Mouse (Mus musculus) hindbrain, embryonic 14.5 days (tissue): ENCODE data around the gene Mrps35. TPM values are rescaled to one million over a fixed set of nuclear protein-coding genes. Genes with fewer than 3 reads are reported as not detected.

Experiments used
- ATAC-seq: fragments of 200-750 bp; cut with Nextera tagmentation; 2 replicates; pipeline ENCODE4 v1.8.0; 2017; ENCODE audit warnings: moderate number of reproducible peaks, mild to moderate bottlenecking, moderate TSS enrichment, moderate library complexity; ENCODE audit not compliant: low FRiP score
- DNase-seq: peaks from one replicate; pipeline ENCODE4 v3.0.0-alpha.2; 2015; ENCODE audit warnings: low spot score
- H3K27ac ChIP-seq: fragments of 300-500 bp; sonication (generic); 2 replicates; pipeline ENCODE4 v1.5.1; 2014; ENCODE audit warnings: mild to moderate bottlenecking, moderate library complexity
- H3K27me3 ChIP-seq: fragments of 300-500 bp; sonication (generic); 2 replicates; pipeline ENCODE4 v1.6.1; 2014; ENCODE audit warnings: mild to moderate bottlenecking, low read length, mixed read lengths; ENCODE audit not compliant: control insufficient read depth, insufficient read depth
- H3K36me3 ChIP-seq: fragments of 300-500 bp; sonication (generic); replicated peaks from 2 replicates; pipeline ENCODE4 v1.6.1; 2014; ENCODE audit not compliant: control insufficient read depth, insufficient read depth
- H3K4me1 ChIP-seq: fragments of 300-500 bp; sonication (generic); replicated peaks from 2 replicates; pipeline ENCODE4 v1.6.1; 2014; ENCODE audit warnings: antibody characterized with exemption, low read length, mixed read lengths; ENCODE audit not compliant: control insufficient read depth, insufficient read depth
- H3K4me2 ChIP-seq: fragments of 300-500 bp; sonication (generic); replicated peaks from 2 replicates; pipeline ENCODE4 v1.6.1; 2014; ENCODE audit warnings: mild to moderate bottlenecking, moderate library complexity
- H3K4me3 ChIP-seq: fragments of 300-500 bp; sonication (generic); replicated peaks from 2 replicates; pipeline ENCODE4 v1.5.1; 2014; ENCODE audit warnings: mild to moderate bottlenecking, low read length
- H3K9ac ChIP-seq: fragments of 300-500 bp; sonication (generic); 2 replicates; pipeline ENCODE4 v1.6.1; 2014
- H3K9me3 ChIP-seq: fragments of 300-500 bp; sonication (generic); 2 replicates; pipeline ENCODE4 v1.6.1; 2016; ENCODE audit warnings: low read length; ENCODE audit not compliant: control insufficient read depth
- WGBS: fragments of 180-500 bp; shearing (Covaris S2); extraction: QIAGEN DNeasy Blood & Tissue Kit; methylation state at CpG from one replicate; pipeline ENCODE4 v1.1.7; 2014; 5-methylcytosine and 5-hydroxymethylcytosine counted together
- polyA plus RNA-seq: library from polyadenylated mRNA; unstranded; fragments of >200 nt; fragmentation: Nextera tagmentation; extraction: Ambion mirVana; gene quantifications from 2 replicates; pipeline ENCODE4 v1.2.1, GENCODE M21; 2014

The Mrps35 gene
- polyA plus RNA-seq, 1 experiment from 2014 or later = 76.8 TPM

DNA sequence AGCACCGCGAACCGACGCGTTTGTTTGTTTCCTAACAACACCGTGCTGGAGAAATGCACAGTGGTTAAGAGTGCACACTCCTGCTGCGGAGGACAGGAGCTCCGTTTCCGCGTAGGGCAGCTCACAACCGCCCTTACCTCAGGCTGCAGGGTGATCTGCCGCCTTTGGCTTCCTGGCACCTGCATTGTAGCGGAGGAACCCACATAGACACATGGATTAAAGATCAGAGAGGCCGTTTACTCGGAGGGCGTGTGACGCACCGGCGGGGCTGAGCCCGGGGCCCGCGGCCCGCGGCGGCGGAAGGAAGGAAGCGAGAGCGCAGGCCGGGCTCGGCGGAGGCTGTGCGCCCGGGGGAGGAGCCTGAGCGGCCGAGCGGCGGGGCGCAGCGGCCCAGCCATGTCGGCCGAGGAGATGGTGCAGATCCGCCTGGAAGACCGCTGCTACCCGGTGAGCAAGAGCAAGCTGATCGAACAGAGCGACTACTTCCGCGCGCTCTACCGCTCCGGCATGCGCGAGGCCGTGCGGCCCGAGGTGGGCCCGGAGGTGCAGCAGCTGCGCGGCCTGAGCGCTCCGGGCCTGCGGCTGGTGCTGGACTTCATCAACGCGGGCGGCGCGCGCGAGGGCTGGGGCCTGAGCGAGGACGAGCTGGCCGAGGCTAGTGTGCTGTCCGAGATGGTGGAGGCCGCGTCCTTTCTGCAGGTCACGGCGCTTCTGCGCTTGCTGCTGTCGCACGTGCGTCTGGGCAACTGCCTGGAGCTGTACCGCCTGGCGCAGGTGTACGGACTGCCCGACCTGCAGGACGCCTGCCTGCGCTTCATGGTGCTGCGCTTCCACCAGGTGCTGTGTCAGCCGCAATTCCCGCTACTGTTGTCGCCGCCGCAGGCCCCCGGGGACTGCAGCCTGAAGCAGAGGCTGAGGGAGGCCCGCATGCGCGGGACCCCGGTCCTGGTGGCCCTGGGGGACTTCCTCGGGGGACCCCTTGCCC lies 48.9 kb downstream of the Mrps35 start, which contains the start of gene Klhl42:
Klhl42 (plus strand) TSS at position 244 of the 985 bp plus-strand sequence.
- WGBS = under 1% methylated on average over 81 of the region's 99 CpGs
- ATAC-seq (peak; percentile 89), DNase-seq (peak; percentile 66)
- no peaks in the 10 kb centered on the region for H3K27me3 ChIP-seq
- H3K9me3 ChIP-seq = no peaks in the 10 kb centered on the region
- peaks cover 3% of the 10 kb centered on the region; the same call in 1 of the 2 replicates for H3K36me3 ChIP-seq
- H3K27ac ChIP-seq = peak within 1 kb of the TSS; percentile 94
- H3K4me2 ChIP-seq = peak within 1 kb of the TSS; percentile 95
- H3K4me1 ChIP-seq = peaks cover 36% of the 10 kb centered on the region
- H3K4me3 ChIP-seq = peak within 1 kb of the TSS; percentile 94
- H3K9ac ChIP-seq = peak within 1 kb of the TSS; percentile 95

DNA sequence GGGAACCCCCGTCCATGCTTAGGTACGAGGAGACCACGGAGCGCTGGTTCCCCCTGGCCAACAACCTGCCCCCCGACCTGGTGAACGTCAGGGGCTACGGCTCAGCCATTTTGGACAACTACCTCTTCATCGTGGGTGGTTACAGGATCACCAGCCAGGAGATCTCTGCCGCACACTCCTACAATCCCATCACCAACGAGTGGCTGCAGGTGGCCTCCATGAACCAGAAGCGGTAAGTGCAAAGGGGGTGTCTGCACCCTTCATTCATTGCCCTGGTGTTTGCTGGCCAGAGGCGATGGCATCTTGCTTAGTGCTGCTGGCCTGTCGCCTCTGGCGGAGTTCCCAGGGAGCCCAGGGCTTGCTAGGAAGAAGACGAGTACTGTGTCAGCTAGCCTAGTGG lies 49.6 kb downstream of the Mrps35 start:
- no peaks in the 10 kb centered on the region for H3K27me3 ChIP-seq
- peak overlapping the region; percentile 94 for H3K27ac ChIP-seq
- peaks cover 3% of the 10 kb centered on the region; the same call in 1 of the 2 replicates for H3K36me3 ChIP-seq
- ATAC-seq (peak; percentile 2; the same call in 1 of the 2 replicates), DNase-seq (peak; percentile 51)
- peaks cover 30% of the 10 kb centered on the region for H3K4me1 ChIP-seq
- WGBS = 1% methylated on average over 15 of the region's 15 CpGs
- H3K9me3 ChIP-seq = no peaks in the 10 kb centered on the region
- H3K4me3 ChIP-seq = peak overlapping the region; percentile 94
- H3K4me2 ChIP-seq = peak overlapping the region; percentile 95
- H3K9ac ChIP-seq = peak overlapping the region; percentile 95

- Histone ChIP-seq H3K9me3 (no peaks in the 10 kb centered on the region), H3K4me1 (peaks cover 30% of the 10 kb centered on the region), H3K4me3 (no peak overlapping the region), H3K27ac (no peak overlapping the region), H3K36me3 (peaks cover 3% of the 10 kb centered on the region; the same call in 1 of the 2 replicates), H3K9ac (no peak overlapping the region), H3K27me3 (no peaks in the 10 kb centered on the region), H3K4me2 (0 out of 2 replicates have a peak overlapping the region, but pooled peaks have one; percentile 4)
- DNase-seq = no peak
- ATAC-seq = no peak
- 78% methylated on average over 7 of the region's 7 CpGs for WGBS
Measured at GRCm38 (mm10) chr6:147094771-147095170, 52.2 kb downstream of the Mrps35 start.

- no peak for ATAC-seq
- H3K4me1 ChIP-seq = peaks cover 22% of the 10 kb centered on the region
- DNase-seq = no peak
- no peak overlapping the region for H3K4me2 ChIP-seq
- no peak overlapping the region for H3K4me3 ChIP-seq
- no peak overlapping the region for H3K9ac ChIP-seq
- no peaks in the 10 kb centered on the region for H3K9me3 ChIP-seq
- no peaks in the 10 kb centered on the region for H3K27me3 ChIP-seq
- no peak overlapping the region for H3K27ac ChIP-seq
- peaks cover 3% of the 10 kb centered on the region; the same call in 1 of the 2 replicates for H3K36me3 ChIP-seq
- 97% methylated on average over 4 of the region's 4 CpGs for WGBS
Measured at GRCm38 (mm10) chr6:147096109-147096508, 53.5 kb downstream of the Mrps35 start.

DNA sequence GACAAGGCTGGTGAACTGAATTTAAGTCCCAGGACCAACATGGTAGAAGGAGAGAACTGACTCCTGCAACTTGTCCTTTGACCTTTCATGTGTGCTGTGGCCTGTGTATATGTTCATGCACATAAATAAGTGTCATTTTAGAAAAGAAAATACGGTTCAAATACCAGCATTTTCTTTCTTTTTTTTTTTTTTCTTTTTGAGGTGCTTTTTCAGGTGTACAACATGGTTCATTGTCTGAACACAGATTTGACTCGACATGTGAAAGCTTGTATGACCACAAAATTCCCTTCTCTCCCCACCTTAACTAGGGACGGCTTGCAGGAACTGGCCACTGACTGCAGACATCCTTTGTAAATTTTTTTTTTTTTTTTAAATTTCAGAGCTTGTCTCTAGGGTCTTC lies 54.4 kb downstream of the Mrps35 start:
- peaks cover 22% of the 10 kb centered on the region for H3K4me1 ChIP-seq
- 84% methylated on average over 3 of the region's 3 CpGs for WGBS

GRCm38 (mm10) chr6:147097346-147097929 lies 54.9 kb downstream of the Mrps35 start:
- Histone ChIP-seq H3K27me3 (no peaks in the 10 kb centered on the region), H3K4me2 (no peak overlapping the region), H3K4me3 (no peak overlapping the region), H3K9me3 (no peaks in the 10 kb centered on the region), H3K9ac (no peak overlapping the region), H3K36me3 (peaks cover 8% of the 10 kb centered on the region; the same call in 1 of the 2 replicates), H3K4me1 (peaks cover 21% of the 10 kb centered on the region), H3K27ac (no peak overlapping the region)
- no peak for ATAC-seq
- 58% methylated on average over 8 of the region's 8 CpGs for WGBS
- DNase-seq = no peak

More for the DNA sequence above, 54.4 kb downstream of the Mrps35 start:
- Histone ChIP-seq H3K36me3 (peaks cover 3% of the 10 kb centered on the region; the same call in 1 of the 2 replicates), H3K27me3 (no peaks in the 10 kb centered on the region), H3K9me3 (no peaks in the 10 kb centered on the region), H3K27ac (no peak overlapping the region), H3K9ac (no peak overlapping the region), H3K4me3 (no peak overlapping the region), H3K4me2 (no peak overlapping the region)
- no peak for DNase-seq
- no peak for ATAC-seq

DNA sequence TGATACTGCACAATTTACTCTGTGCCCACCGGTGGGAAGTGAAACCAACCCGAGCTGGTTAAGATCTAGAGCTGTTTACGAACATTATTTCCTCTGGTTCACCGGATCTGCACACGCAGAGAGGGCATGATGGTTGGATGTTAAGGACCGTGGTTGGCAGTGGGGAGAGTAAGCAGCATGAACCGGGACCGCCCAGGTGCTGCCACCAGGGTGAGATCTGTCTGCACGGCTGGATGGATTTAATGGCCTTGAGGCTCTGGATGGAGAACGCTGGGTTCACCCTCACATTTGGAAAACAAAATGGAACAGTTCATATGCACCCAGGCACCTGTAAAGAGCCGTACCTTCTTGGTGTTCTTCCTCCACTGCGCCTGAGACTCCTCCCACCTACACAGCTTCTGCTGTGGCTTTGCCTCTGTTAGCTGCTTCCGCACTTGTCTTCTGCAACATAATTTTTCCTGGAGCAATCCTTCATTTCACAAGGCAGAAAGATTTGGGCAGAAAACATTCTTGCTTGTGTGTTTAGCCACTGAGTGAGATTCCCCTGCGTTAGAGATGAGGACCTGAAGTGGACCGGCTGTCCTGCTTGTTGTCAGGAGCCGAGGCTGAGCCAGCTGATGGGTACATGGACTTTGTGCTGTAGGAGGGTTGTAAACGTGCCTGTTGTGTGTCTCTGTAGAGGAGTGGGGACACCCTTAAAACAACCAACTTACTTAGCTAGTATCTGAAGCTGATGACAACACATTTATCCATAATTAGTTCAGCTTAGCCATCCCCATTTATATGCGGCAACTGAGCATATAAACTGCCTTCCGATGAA lies 57.1 kb downstream of the Mrps35 start:
- H3K27ac ChIP-seq = no peak overlapping the region
- ATAC-seq (no peak), DNase-seq (no peak)
- no peak overlapping the region for H3K4me3 ChIP-seq
- no peaks in the 10 kb centered on the region for H3K27me3 ChIP-seq
- H3K9me3 ChIP-seq = no peaks in the 10 kb centered on the region
- peaks cover 3% of the 10 kb centered on the region for H3K4me1 ChIP-seq
- H3K36me3 ChIP-seq = peaks cover 12% of the 10 kb centered on the region
- H3K9ac ChIP-seq = no peak overlapping the region
- no peak overlapping the region for H3K4me2 ChIP-seq
- WGBS = 83% methylated on average over 19 of the region's 19 CpGs

DNA sequence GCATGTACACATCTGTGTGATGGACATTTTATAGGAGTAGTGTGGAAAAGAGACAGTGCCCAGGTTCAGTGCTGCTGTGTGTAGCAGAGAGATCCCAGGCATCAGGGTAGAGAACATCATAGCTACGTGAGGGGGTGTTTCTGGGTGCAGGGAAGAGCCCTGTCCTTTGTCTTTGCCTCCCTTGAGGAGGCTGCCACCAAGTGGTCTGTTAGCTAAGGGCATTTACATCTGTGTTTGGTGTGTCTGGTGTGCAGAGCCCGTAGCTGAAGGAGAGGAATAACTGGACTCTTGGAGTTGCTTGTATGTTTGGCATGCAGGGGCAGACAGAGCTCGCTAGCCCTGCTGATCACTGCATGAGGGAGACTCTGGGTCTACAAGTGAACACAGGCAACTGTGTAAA lies 59.7 kb downstream of the Mrps35 start:
- Histone ChIP-seq H3K27me3 (no peaks in the 10 kb centered on the region), H3K4me1 (no peaks in the 10 kb centered on the region), H3K4me3 (no peak overlapping the region), H3K9ac (no peak overlapping the region), H3K27ac (no peak overlapping the region), H3K9me3 (no peaks in the 10 kb centered on the region), H3K36me3 (peaks cover 14% of the 10 kb centered on the region), H3K4me2 (no peak overlapping the region)
- DNase-seq (no peak), ATAC-seq (no peak)
- 94% methylated on average over 3 of the region's 3 CpGs for WGBS
